Mouse (Mus musculus): ENCODE data around the gene Col4a6.

GRCm38 (mm10) chrX:141175353-141175752, 298.5 kb downstream of the Col4a6 start:
- TF ChIP-seq CTCF (IDR thresholded peaks at IDR 0.05; ENCODE audit: insufficient read depth, low read depth, low read length) (no peak), POLR2A (IDR thresholded peaks at IDR 0.05; ENCODE audit: insufficient read depth, low read depth, low read length) (no peak)

Data from olfactory bulb, adult 2 months (tissue).